Mouse (Mus musculus): ENCODE results near the gene Syngap1. TPM values are rescaled to one million over a fixed set of nuclear protein-coding genes. Genes with fewer than 3 reads are reported as not detected.

Syngap1 gene
- polyA plus RNA-seq (2012; rRNA removed) = 82.4 and 111 TPM in 2 replicates
- polyA plus RNA-seq (2014; fragmentation: Nextera tagmentation; extraction: Ambion mirVana) = 2.0 and 2.4 TPM in 2 replicates

DNA sequence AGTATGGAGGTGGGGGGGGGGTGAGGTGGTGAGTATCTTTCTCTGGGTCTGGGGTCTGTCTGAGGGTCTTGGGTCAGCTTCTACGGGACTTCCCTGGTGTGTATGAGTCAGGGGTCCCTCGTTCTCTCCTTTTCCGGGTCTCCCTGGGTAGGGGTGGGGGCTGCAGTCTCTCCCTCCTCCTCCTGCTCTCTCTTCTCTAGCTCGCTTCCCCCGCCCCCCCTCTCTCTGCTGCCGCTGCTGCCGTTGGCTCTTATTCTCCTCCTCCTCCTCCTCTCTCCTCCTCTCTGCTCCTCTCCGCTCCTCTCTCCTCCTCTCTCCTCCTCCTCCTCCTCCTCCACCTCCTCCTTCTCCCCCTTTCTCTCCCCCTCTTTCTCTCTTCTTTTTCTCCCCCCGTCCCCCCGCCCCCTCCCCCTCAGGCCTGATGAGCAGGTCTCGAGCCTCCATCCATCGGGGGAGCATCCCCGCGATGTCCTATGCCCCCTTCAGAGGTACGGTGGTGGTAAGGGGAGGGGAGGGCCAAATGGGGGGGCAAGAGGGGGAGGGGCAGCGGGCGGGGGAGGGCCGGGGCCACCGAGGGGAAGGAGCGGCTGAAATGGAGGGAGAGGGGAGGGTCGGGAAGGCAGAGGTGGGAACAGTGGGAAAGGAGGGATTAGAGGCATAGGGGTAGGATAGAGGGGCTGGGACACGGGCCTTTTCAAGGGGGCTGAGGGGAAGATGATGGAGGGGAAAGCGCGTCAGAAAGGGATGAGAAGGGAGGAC lies at the start of gene Syngap1:
Gene Syngap1, plus strand, starts transcription at position 223 of the 759 bp plus-strand sequence.
- Histone ChIP-seq H3K27me3 (ENCODE audit: control insufficient read depth, insufficient read depth, low read length) (no peaks in the 10 kb centered on the region), H3K27ac (replicated peaks; ENCODE audit: low read depth, low read length) (peak within 1 kb of the TSS; percentile 93), H3K9ac (ENCODE audit: low read depth, low read length, severe bottlenecking) (peak within 1 kb of the TSS; percentile 62), H3K4me3 (replicated peaks; ENCODE audit: low read length) (peak within 1 kb of the TSS; percentile 63), H3K9me3 (ENCODE audit: control insufficient read depth, low read length) (no peaks in the 10 kb centered on the region), H3K36me3 (ENCODE audit: control insufficient read depth, insufficient read depth, low read length) (peaks cover 14% of the 10 kb centered on the region), H3K4me2 (replicated peaks; ENCODE audit: low read depth, low read length, severe bottlenecking) (peak within 1 kb of the TSS; percentile 76), H3K4me1 (ENCODE audit: control insufficient read depth, insufficient read depth, low read length) (peaks cover 42% of the 10 kb centered on the region)
- WGBS = under 1% methylated on average over 22 of the region's 24 CpGs
- DNase-seq (ENCODE audit: low spot score) = peak; percentile 66
- ATAC-seq (ENCODE audit: low FRiP score, low read depth) = no peak
- no peak for TF ChIP-seq POLR2A (IDR thresholded peaks at IDR 0.05; ENCODE audit: borderline replicate concordance, extremely low read depth, insufficient read depth, insufficient read length)

DNA sequence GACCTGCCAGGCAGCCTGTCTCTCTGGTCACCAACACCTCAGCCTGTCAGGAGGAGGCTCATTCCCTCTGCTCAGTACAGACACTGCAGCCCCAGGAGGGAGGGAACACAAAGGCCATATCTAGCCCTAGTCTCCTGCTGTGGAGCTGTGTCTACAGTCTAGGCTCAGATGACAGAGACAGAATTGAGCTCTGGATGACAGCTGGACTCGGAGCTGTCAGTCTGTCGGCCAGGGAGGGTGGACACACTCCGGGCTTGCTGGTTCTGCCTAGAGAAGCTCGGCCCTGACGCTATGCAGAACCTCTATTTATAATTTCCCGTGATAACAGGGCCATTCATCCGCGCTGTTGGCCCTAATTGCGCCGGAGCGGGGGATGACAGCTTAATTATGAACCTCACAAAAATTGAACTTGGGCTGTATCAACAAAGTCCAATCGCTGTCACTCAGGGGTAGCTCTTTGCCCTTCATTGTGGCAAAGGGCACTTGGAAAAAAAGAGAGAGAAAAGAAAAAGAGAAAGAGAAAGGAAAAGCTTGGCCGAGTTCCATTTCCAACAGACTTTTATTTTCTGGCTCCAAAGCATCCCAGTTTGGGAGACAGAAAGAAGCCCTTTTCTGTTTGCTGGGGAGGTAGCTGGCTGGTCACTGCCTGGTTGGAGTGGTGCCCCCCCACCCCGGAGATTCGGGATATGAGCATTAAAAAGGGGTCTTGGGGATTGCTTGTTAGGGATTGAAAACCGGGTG lies 48.2 kb upstream of the Syngap1 start:
- no peaks in the 10 kb centered on the region for H3K36me3 ChIP-seq (ENCODE audit: control insufficient read depth, insufficient read depth, low read length)
- WGBS = 53% methylated on average over 16 of the region's 16 CpGs
- DNase-seq (ENCODE audit: low spot score) (no peak), ATAC-seq (ENCODE audit: low FRiP score, low read depth) (peak; percentile 38; the same call in 1 of the 2 replicates)
- H3K27me3 ChIP-seq (ENCODE audit: control insufficient read depth, insufficient read depth, low read length) = no peaks in the 10 kb centered on the region
- no peak overlapping the region for H3K4me3 ChIP-seq (replicated peaks; ENCODE audit: low read length)
- no peak for TF ChIP-seq POLR2A (IDR thresholded peaks at IDR 0.05; ENCODE audit: borderline replicate concordance, extremely low read depth, insufficient read depth, insufficient read length)
- H3K9ac ChIP-seq (ENCODE audit: low read depth, low read length, severe bottlenecking) = no peak overlapping the region; the same call in 1 of the 2 replicates
- peaks cover 18% of the 10 kb centered on the region for H3K4me1 ChIP-seq (ENCODE audit: control insufficient read depth, insufficient read depth, low read length)
- peak overlapping the region; percentile 11; the same call in 1 of the 2 replicates for H3K4me2 ChIP-seq (replicated peaks; ENCODE audit: low read depth, low read length, severe bottlenecking)
- H3K27ac ChIP-seq (replicated peaks; ENCODE audit: low read depth, low read length) = peak overlapping the region; percentile 40; the same call in 1 of the 2 replicates
- H3K9me3 ChIP-seq (ENCODE audit: control insufficient read depth, low read length) = no peaks in the 10 kb centered on the region

DNA sequence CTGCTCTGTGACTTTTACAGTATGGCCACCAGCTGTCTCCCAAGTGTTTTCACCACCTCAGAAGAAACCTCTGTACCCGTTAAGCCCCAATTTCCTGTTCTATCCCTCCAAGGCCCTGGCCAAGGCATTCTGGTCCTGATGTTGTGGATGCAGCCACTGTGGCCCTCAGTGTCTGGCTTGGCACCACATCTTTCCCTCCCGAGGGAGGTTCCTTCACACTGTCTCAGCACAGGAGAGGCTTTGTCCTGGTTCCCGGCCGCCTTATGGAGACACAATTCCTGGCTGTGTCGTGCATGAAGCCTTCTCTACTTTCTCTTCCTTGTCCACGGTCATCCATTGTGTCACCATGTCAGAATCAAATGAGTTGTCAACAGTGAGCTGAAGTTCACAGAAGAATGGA lies 47.6 kb upstream of the Syngap1 start:
- H3K4me3 ChIP-seq (replicated peaks; ENCODE audit: low read length) = no peak overlapping the region
- peaks cover 18% of the 10 kb centered on the region for H3K4me1 ChIP-seq (ENCODE audit: control insufficient read depth, insufficient read depth, low read length)
- no peaks in the 10 kb centered on the region for H3K9me3 ChIP-seq (ENCODE audit: control insufficient read depth, low read length)
- no peak overlapping the region for H3K9ac ChIP-seq (ENCODE audit: low read depth, low read length, severe bottlenecking)
- no peak overlapping the region for H3K4me2 ChIP-seq (replicated peaks; ENCODE audit: low read depth, low read length, severe bottlenecking)
- peak overlapping the region; percentile 40; the same call in 1 of the 2 replicates for H3K27ac ChIP-seq (replicated peaks; ENCODE audit: low read depth, low read length)
- TF ChIP-seq POLR2A (IDR thresholded peaks at IDR 0.05; ENCODE audit: borderline replicate concordance, extremely low read depth, insufficient read depth, insufficient read length) = no peak
- ATAC-seq (ENCODE audit: low FRiP score, low read depth) = no peak
- no peak for DNase-seq (ENCODE audit: low spot score)
- WGBS = 46% methylated on average over 6 of the region's 6 CpGs
- H3K36me3 ChIP-seq (ENCODE audit: control insufficient read depth, insufficient read depth, low read length) = no peaks in the 10 kb centered on the region
- no peaks in the 10 kb centered on the region for H3K27me3 ChIP-seq (ENCODE audit: control insufficient read depth, insufficient read depth, low read length)

GRCm38 (mm10) chr17:26894342-26894741 lies 46.7 kb upstream of the Syngap1 start:
- Histone ChIP-seq H3K27me3 (ENCODE audit: control insufficient read depth, insufficient read depth, low read length) (no peaks in the 10 kb centered on the region), H3K4me1 (ENCODE audit: control insufficient read depth, insufficient read depth, low read length) (peaks cover 18% of the 10 kb centered on the region), H3K27ac (replicated peaks; ENCODE audit: low read depth, low read length) (no peak overlapping the region), H3K4me2 (replicated peaks; ENCODE audit: low read depth, low read length, severe bottlenecking) (no peak overlapping the region), H3K9me3 (ENCODE audit: control insufficient read depth, low read length) (no peaks in the 10 kb centered on the region), H3K4me3 (replicated peaks; ENCODE audit: low read length) (no peak overlapping the region), H3K36me3 (ENCODE audit: control insufficient read depth, insufficient read depth, low read length) (no peaks in the 10 kb centered on the region), H3K9ac (ENCODE audit: low read depth, low read length, severe bottlenecking) (no peak overlapping the region)
- DNase-seq (ENCODE audit: low spot score) (no peak), ATAC-seq (ENCODE audit: low FRiP score, low read depth) (peak; percentile 36; the same call in 1 of the 2 replicates)
- WGBS = 71% methylated on average over 6 of the region's 6 CpGs
- TF ChIP-seq POLR2A (IDR thresholded peaks at IDR 0.05; ENCODE audit: borderline replicate concordance, extremely low read depth, insufficient read depth, insufficient read length) = no peak

DNA sequence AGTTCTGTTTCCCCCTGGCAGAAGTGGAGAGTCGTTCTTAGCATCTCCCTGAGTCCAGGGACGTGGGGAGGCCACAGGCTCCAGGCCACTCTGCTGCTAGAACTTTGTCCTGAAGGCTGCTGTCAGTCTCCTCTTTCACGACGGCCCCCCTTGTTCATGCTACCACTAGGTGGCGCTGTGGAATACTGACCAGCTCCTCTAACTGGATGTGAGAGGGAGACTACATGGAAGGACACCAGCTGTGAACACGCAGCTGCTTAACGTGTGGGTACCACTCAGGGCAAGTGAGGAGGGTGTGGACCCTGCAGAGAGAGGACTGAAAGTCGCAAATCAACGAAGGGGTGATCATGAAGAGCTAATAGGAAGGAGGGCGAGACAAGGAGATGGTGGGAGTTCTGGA lies 45.5 kb upstream of the Syngap1 start:
- H3K4me1 ChIP-seq (ENCODE audit: control insufficient read depth, insufficient read depth, low read length) = peaks cover 18% of the 10 kb centered on the region
- 11% methylated on average over 10 of the region's 10 CpGs for WGBS
- no peaks in the 10 kb centered on the region for H3K9me3 ChIP-seq (ENCODE audit: control insufficient read depth, low read length)
- no peaks in the 10 kb centered on the region for H3K27me3 ChIP-seq (ENCODE audit: control insufficient read depth, insufficient read depth, low read length)
- no peak overlapping the region for H3K27ac ChIP-seq (replicated peaks; ENCODE audit: low read depth, low read length)
- TF ChIP-seq POLR2A (IDR thresholded peaks at IDR 0.05; ENCODE audit: borderline replicate concordance, extremely low read depth, insufficient read depth, insufficient read length) = no peak
- H3K9ac ChIP-seq (ENCODE audit: low read depth, low read length, severe bottlenecking) = no peak overlapping the region
- ATAC-seq (ENCODE audit: low FRiP score, low read depth) = no peak
- peak; percentile 40 for DNase-seq (ENCODE audit: low spot score)
- H3K4me2 ChIP-seq (replicated peaks; ENCODE audit: low read depth, low read length, severe bottlenecking) = no peak overlapping the region
- H3K4me3 ChIP-seq (replicated peaks; ENCODE audit: low read length) = no peak overlapping the region
- H3K36me3 ChIP-seq (ENCODE audit: control insufficient read depth, insufficient read depth, low read length) = no peaks in the 10 kb centered on the region
